Mouse (Mus musculus) limb, embryonic 14.5 days (tissue): Measurements from ENCODE around the gene AC129217.1. TPM values are rescaled to one million over a fixed set of nuclear protein-coding genes. Genes with fewer than 3 reads are reported as not detected.
"Not testable (repeated sequence)": the region's sequence is repeated elsewhere in the genome, so short reads cannot be mapped to it uniquely, and the experiment has no call there.

ENCODE experiments used
- ATAC-seq: fragments of 200-750 bp; cut with Nextera tagmentation; 2 replicates; pipeline ENCODE4 v1.8.0; 2017; ENCODE audit warnings: low read depth, moderate number of reproducible peaks, moderate TSS enrichment; ENCODE audit not compliant: low FRiP score
- DNase-seq: peaks from one replicate; pipeline ENCODE4 v3.0.0-alpha.2; 2015; ENCODE audit warnings: low spot score
- H3K27ac ChIP-seq: fragments of 300-500 bp; sonication (generic); replicated peaks from 2 replicates; pipeline ENCODE4 v1.5.1; 2014; ENCODE audit warnings: low read depth, mild to moderate bottlenecking, low read length, moderate library complexity, mixed read lengths
- H3K27me3 ChIP-seq: fragments of 300-500 bp; sonication (generic); 2 replicates; pipeline ENCODE4 v1.6.1; 2014; ENCODE audit warnings: low read length, mixed read lengths; ENCODE audit not compliant: control insufficient read depth, insufficient read depth
- H3K36me3 ChIP-seq: fragments of 300-500 bp; sonication (generic); 2 replicates; pipeline ENCODE4 v1.6.1; 2014; ENCODE audit warnings: mild to moderate bottlenecking, low read length, moderate library complexity, mixed read lengths; ENCODE audit not compliant: control insufficient read depth, insufficient read depth
- H3K4me1 ChIP-seq: fragments of 300-500 bp; sonication (generic); 2 replicates; pipeline ENCODE4 v1.6.1; 2014; ENCODE audit warnings: antibody characterized with exemption, low read length, mixed read lengths; ENCODE audit not compliant: control insufficient read depth, insufficient read depth
- H3K4me2 ChIP-seq: fragments of 300-500 bp; sonication (generic); replicated peaks from 2 replicates; pipeline ENCODE4 v1.6.1; 2014; ENCODE audit warnings: low read depth, mild to moderate bottlenecking, low read length, moderate library complexity; ENCODE audit not compliant: severe bottlenecking
- H3K4me3 ChIP-seq: fragments of 300-500 bp; sonication (generic); replicated peaks from 2 replicates; pipeline ENCODE4 v1.5.1; 2014; ENCODE audit warnings: low read length
- H3K9ac ChIP-seq: fragments of 300-500 bp; sonication (generic); 2 replicates; pipeline ENCODE4 v1.6.1; 2014; ENCODE audit warnings: mild to moderate bottlenecking, low read depth, low read length, moderate library complexity; ENCODE audit not compliant: severe bottlenecking
- H3K9me3 ChIP-seq: fragments of 300-500 bp; sonication (generic); 2 replicates; pipeline ENCODE4 v1.6.1; 2016; ENCODE audit warnings: low read length; ENCODE audit not compliant: control insufficient read depth
- POLR2A ChIP-seq: fragments of 200-500 bp; IDR thresholded peaks from 2 replicates; pipeline ENCODE4 v1.8.0; 2012; ENCODE audit warnings: inconsistent platforms, mild to moderate bottlenecking, moderate library complexity, borderline replicate concordance; ENCODE audit not compliant: insufficient read depth, insufficient read length; ENCODE audit errors: extremely low read depth
- WGBS: fragments of 180-500 bp; shearing (Covaris S2); extraction: QIAGEN DNeasy Blood & Tissue Kit; methylation state at CpG from one replicate; pipeline ENCODE4 v1.1.7; 2014; 5-methylcytosine and 5-hydroxymethylcytosine counted together
- polyA plus RNA-seq, 2 experiments: library from polyadenylated mRNA; depleted of rRNA in 1 of 2; stranded (reverse) in 1 of 2; unstranded in 1 of 2; fragments of >200 nt; fragmentation: Nextera tagmentation in 1 of 2; extraction: Ambion mirVana in 1 of 2; gene quantifications; 2 replicates each; pipeline versions ENCODE4 v1.2.1 to v1.2.3; 2012 to 2014

The AC129217.1 gene
- polyA plus RNA-seq, 2 experiments: 3.0 TPM; not detected in 1

- no peak for TF ChIP-seq POLR2A
- Histone ChIP-seq H3K36me3 (peaks cover 94% of the 10 kb centered on the region), H3K4me2 (no peak overlapping the region), H3K4me1 (no peaks in the 10 kb centered on the region), H3K9me3 (no peaks in the 10 kb centered on the region), H3K9ac (no peak overlapping the region), H3K27ac (no peak overlapping the region), H3K4me3 (no peak overlapping the region), H3K27me3 (no peaks in the 10 kb centered on the region)
- 88% methylated on average over 11 of the region's 11 CpGs for WGBS
- ATAC-seq (no peak), DNase-seq (no peak)
Observed at GRCm38 (mm10) chr19:8831262-8831661, 1.7 kb downstream of the AC129217.1 start.

GRCm38 (mm10) chr19:8832971-8833370 lies 3.4 kb downstream of the AC129217.1 start:
- no peaks in the 10 kb centered on the region for H3K27me3 ChIP-seq
- no peak overlapping the region for H3K4me3 ChIP-seq
- H3K9ac ChIP-seq: no peak overlapping the region
- H3K27ac ChIP-seq: no peak overlapping the region
- no peak for DNase-seq
- H3K9me3 ChIP-seq: no peaks in the 10 kb centered on the region
- peaks cover under 1% of the 10 kb centered on the region; the same call in 1 of the 2 replicates for H3K4me1 ChIP-seq
- TF ChIP-seq POLR2A: no peak
- no peak overlapping the region for H3K4me2 ChIP-seq
- 89% methylated on average over 4 of the region's 4 CpGs for WGBS
- peaks cover 77% of the 10 kb centered on the region for H3K36me3 ChIP-seq
- ATAC-seq: no peak

- not testable (repeated sequence) for DNase-seq, H3K4me2 ChIP-seq, H3K27me3 ChIP-seq, ATAC-seq, H3K4me3 ChIP-seq, H3K9ac ChIP-seq, H3K27ac ChIP-seq, H3K9me3 ChIP-seq
- WGBS: 98% methylated on average over 10 of the region's 10 CpGs
- Histone ChIP-seq H3K36me3 (peaks cover 44% of the 10 kb centered on the region), H3K4me1 (peaks cover 25% of the 10 kb centered on the region)
Observed at GRCm38 (mm10) chr19:8836327-8836726, 6.8 kb downstream of the AC129217.1 start.

- peak within 1 kb of the TSS; percentile 77 for H3K9ac ChIP-seq
- peak within 1 kb of the TSS; percentile 97 for H3K27ac ChIP-seq
- H3K36me3 ChIP-seq: peaks cover 35% of the 10 kb centered on the region
- H3K4me2 ChIP-seq: peak within 1 kb of the TSS; percentile 76
- peaks cover 25% of the 10 kb centered on the region for H3K4me1 ChIP-seq
- H3K4me3 ChIP-seq: peak within 1 kb of the TSS; percentile 51
- 0 out of 2 replicates have a peak, but pooled peaks have one; percentile 49 for TF ChIP-seq POLR2A
- H3K27me3 ChIP-seq: no peaks in the 10 kb centered on the region
- DNase-seq (peak; percentile 85), ATAC-seq (peak; percentile 87)
- under 1% methylated on average over 31 of the region's 38 CpGs for WGBS
- H3K9me3 ChIP-seq: no peaks in the 10 kb centered on the region
Observed at GRCm38 (mm10) chr19:8837251-8837791, 7.7 kb downstream of the AC129217.1 start, which contains the start of gene Bscl2. Gene Bscl2 (plus strand): TSS chr19:8837467.

GRCm38 (mm10) chr19:8838041-8838730 lies 8.6 kb downstream of the AC129217.1 start:
- Histone ChIP-seq H3K9me3 (no peaks in the 10 kb centered on the region), H3K36me3 (peaks cover 35% of the 10 kb centered on the region), H3K4me1 (peaks cover 25% of the 10 kb centered on the region), H3K27ac (peak overlapping the region; percentile 97), H3K4me2 (peak overlapping the region; percentile 76), H3K27me3 (no peaks in the 10 kb centered on the region), H3K9ac (peak overlapping the region; percentile 77), H3K4me3 (peak overlapping the region; percentile 51)
- TF ChIP-seq POLR2A: no peak
- no peak for DNase-seq
- peak; percentile 27; the same call in 1 of the 2 replicates for ATAC-seq
- 21% methylated on average over 15 of the region's 15 CpGs for WGBS
